Comparison of ENCODE assay signal across 1 mouse cellular context in the genomic region with DNA sequence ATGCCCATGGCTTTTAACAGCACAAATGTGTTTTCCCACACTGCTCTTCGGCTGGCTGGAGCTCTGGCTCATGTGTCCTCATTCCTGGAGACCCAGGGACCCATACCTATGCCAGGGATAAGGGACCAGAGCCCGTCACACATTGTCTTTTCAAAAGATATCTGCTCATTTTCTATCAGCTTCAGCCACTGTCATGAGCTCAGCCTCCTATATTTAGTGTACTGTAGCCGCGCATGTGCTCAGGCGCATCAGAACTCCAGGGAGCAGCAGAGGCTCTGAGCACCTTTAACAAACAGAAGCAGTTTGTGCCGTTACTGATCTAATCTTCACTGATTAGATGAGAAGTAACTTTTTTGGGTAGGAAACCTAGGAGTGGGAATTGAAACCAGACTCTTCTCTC.
TF ChIP-seq lines count a peak whose summit lies in the region.

No protein-coding gene starts in this region.

TF ChIP-seq in CH12.LX, 34 proteins besides CTCF, POLR2A, EP300 and RAD21:
- TF ChIP-seq NRF1 (IDR thresholded peaks at IDR 0.05; ENCODE audit: low read depth, low read length), result 0 out of 2 replicates have a peak, but pooled peaks have one; percentile 16
- no peak for TF ChIP-seq MXI1 (IDR thresholded peaks at IDR 0.05; ENCODE audit: low read depth, low read length)
- no peak for TF ChIP-seq PAX5 (IDR thresholded peaks at IDR 0.05; ENCODE audit: low read length)
- TF ChIP-seq JUND (conservative IDR thresholded peaks at IDR 0.05; ENCODE audit: low read depth, low read length), result no peak
- no peak for TF ChIP-seq POLR2AphosphoS2 (IDR thresholded peaks at IDR 0.05; ENCODE audit: low read depth, low read length)
- TF ChIP-seq ZKSCAN1 (IDR thresholded peaks at IDR 0.05; ENCODE audit: borderline replicate concordance, low read depth, low read length), result no peak
- TF ChIP-seq BHLHE40 (IDR thresholded peaks at IDR 0.05; ENCODE audit: low read depth, low read length), result no peak
- TF ChIP-seq MAX (IDR thresholded peaks at IDR 0.05; ENCODE audit: low read length), result no peak
- no peak for TF ChIP-seq UBTF (IDR thresholded peaks at IDR 0.05; ENCODE audit: low read depth, low read length)
